Mouse (Mus musculus): Measurements from ENCODE around the gene Chchd10.
A peak's percentile ranks its signal among the peaks of the same experiment; 100 is the strongest.

The Chchd10 gene

DNA sequence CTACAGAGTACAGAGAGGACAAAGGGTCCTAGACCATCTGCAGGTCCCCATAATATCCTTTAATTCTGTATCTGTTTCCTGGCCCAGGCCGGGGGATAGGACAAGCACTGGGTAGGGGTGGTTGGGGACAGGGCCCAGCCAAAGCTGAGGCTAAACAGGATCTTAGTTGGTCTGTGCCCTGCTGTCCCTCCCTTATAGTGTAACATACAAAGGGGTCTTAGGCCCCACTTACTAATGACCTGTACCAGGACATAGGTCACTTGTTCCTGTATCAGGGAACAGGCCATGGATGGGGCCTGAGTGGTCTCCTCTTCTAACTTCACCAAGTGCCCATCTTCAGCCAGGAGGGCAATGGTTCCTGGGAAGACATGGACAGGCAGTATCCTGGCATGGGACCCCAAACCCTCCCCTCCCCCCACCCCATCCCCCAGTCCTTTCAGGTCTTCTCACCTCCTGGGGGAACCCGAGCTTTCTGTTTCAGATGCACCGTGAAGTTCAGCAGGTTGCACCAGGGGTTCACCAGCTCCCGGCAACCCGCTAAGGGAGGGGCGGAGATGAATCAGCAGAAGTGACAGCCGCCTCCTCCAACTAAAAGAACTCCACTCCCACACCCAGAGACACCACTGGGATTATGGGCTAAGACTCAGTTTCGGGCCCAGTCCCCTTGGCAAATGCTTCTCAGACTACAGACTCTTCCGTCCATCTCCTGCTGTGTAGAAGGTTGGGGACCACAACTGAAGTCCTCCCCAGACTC is 6.7 kb downstream of the Chchd10 start:
- TF ChIP-seq GATA4 (IDR thresholded peaks at IDR 0.05; ENCODE audit: insufficient replicate concordance, low read length): no peak

GRCm38 (mm10) chr10:75940520-75940919 is 7.6 kb downstream of the Chchd10 start, which contains the start of gene Gm867:
Gene Gm867 (minus strand): TSS chr10:75940672.
- TF ChIP-seq GATA4 (IDR thresholded peaks at IDR 0.05; ENCODE audit: insufficient replicate concordance, low read length): no peak

GRCm38 (mm10) chr10:75941042-75941824 is 8.3 kb downstream of the Chchd10 start:
- no peak for TF ChIP-seq GATA4 (IDR thresholded peaks at IDR 0.05; ENCODE audit: insufficient replicate concordance, low read length)

GRCm38 (mm10) chr10:75942736-75943477 is 10.0 kb downstream of the Chchd10 start, which contains the start of gene Vpreb3:
Gene Vpreb3 (plus strand): TSS chr10:75943057.
- TF ChIP-seq GATA4 (IDR thresholded peaks at IDR 0.05; ENCODE audit: insufficient replicate concordance, low read length): no peak

DNA sequence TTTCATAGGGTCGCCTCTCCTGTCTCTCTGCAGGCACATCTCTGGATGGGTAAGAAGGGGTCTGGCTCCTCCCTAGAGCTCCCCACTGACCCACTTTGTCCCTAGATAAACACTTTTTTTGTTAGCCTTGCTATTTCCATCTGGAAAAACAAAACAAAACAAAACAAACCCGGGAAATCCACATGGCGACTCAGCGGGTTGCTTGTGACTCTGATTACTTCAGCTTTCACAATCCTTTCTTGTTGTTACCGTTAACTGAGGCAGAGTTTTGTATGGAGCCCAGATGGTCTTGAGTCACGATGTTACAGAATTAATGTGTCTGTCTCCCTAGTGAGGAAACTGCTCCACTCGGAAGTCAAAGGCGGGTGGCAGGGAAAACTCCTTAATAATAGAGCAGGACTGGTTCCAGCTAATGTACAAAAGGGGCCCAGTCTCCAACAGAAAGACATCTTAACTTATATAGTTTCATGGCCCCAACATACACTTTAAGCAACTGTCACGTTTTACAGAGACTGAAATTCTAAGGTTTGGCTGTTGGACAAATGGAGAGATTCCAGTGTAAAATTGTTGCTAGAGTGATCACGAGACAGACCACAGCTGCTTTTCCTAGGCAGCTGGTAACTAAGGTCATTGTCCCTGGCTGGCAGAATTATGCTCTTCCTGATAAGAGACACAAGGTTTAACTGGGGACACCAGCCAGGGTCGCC is 11.3 kb downstream of the Chchd10 start:
- TF ChIP-seq GATA4 (IDR thresholded peaks at IDR 0.05; ENCODE audit: insufficient replicate concordance, low read length): peak; percentile 83; the same call in 1 of the 2 replicates

DNA sequence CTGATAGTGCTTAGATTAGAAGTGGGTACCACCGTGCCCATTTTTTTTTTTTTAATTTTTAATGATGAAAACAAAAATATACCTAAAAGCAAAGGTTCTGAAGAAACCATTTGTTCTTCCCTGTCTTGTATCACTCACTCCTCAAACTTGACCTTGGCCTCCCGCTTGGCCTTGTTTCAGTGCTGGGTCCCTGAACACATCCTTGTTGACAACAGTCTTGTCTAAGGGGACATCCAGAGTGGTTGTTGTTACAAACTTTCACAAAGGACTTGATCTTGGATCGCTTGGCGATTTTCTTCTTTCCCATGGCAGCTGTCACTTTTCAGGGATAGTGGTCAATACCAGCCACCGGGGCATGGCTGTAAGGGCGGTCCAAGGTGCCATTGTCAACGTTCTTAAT is 12.3 kb downstream of the Chchd10 start:
- no peak for TF ChIP-seq GATA4 (IDR thresholded peaks at IDR 0.05; ENCODE audit: insufficient replicate concordance, low read length)

- no peak for TF ChIP-seq GATA4 (IDR thresholded peaks at IDR 0.05; ENCODE audit: insufficient replicate concordance, low read length)
Measured at GRCm38 (mm10) chr10:75945896-75946295, 13.0 kb downstream of the Chchd10 start.

GRCm38 (mm10) chr10:75948079-75948478 is 15.1 kb downstream of the Chchd10 start:
- no peak for TF ChIP-seq GATA4 (IDR thresholded peaks at IDR 0.05; ENCODE audit: insufficient replicate concordance, low read length)

DNA sequence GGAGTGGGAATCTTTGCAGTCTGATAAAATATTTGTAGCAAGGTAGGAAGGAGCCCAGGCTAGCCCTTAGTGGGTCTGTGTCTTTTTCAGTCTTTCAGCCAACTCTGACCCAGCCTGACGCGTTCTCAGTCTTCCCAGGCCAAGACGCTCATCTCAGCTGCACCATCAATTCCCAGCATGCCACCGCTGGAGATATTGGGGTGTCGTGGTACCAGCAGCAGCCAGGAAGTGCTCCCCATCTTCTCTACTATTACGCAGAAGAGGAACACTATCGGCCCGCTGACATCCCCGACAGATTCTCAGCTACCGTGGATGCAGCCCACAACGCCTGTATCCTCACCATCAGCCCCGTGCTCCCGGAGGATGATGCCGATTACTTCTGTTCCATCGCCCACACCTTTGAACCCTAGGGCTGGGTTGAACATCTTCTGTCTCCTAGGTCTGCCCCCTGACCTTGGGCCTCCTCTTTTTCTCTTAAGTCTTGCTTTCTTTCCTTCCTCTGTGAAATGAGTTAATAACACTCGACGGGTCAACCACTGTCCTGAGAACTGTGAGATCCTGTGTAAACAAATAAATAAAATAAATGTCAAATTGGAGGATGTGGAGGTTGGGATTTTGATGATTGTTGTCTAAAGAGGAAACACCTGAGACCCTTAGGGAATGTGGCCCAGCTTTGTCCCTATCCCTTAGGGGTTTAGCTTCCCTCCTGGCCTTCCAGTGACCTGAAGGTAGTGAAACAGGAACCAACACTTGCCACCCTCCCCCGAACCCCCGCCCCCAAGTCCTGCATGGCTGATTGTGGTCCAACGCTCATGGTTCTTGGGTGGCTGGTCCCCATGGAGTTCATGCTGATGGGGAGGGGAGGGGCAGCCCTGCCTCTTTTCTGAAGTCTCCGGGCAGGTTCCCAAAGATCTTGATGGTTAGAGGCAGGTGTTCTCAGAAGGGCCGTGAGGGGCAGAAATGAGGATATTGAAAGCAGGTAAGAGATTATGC is 16.4 kb downstream of the Chchd10 start:
- no peak for TF ChIP-seq GATA4 (IDR thresholded peaks at IDR 0.05; ENCODE audit: insufficient replicate concordance, low read length)

DNA sequence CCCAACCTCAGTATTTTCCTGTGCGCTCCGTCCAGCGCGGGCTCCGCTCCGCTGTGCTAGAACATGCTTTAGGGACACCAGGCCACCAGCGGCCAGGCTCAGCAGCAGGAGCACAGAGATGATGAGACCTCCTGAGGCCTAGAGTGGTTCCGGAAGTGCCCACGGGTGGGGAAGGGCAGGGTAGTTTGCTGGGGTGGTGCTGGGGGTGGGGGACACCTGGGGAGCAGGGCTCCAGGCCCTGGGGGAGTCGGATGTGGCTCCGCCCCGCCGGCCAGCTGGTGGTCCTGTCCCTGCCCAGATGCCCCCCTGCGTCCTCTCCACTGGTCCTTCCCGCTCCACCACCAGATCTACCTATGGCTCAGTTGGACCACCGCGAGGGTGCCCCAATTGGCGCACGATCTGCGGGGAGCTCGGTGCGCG is 17.9 kb downstream of the Chchd10 start:
- TF ChIP-seq GATA4 (IDR thresholded peaks at IDR 0.05; ENCODE audit: insufficient replicate concordance, low read length): no peak

GRCm38 (mm10) chr10:75951424-75952050 is 18.6 kb downstream of the Chchd10 start:
- TF ChIP-seq GATA4 (IDR thresholded peaks at IDR 0.05; ENCODE audit: insufficient replicate concordance, low read length): 0 out of 2 replicates have a peak, but pooled peaks have one; percentile 70

- TF ChIP-seq GATA4 (IDR thresholded peaks at IDR 0.05; ENCODE audit: insufficient replicate concordance, low read length): no peak
Measured at GRCm38 (mm10) chr10:75954381-75954811, 21.5 kb downstream of the Chchd10 start, which contains the start of gene Gm5134. Gene Gm5134 (plus strand): TSS chr10:75954514.

DNA sequence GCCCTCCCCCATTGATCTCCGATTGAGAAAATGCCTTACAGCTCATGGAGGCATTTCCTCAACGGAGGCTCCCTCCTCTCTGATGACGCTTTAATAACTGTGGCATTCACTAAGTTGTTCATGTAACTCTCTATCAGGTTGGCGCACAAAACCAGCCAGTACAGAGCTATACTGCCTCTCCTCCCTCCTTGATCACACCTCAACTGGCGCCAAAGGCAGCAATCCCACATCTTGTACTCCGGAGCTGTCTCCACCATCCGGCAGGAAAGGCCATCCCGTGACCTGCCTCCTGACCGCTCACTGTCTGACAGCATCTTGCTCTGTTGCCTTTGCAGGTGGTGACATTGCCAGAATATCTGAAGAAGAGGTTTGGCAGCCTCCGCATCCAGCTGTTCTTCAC is 40.9 kb downstream of the Chchd10 start:
- TF ChIP-seq GATA4 (IDR thresholded peaks at IDR 0.05; ENCODE audit: insufficient replicate concordance, low read length): no peak

All from liver, adult (tissue).